Mouse (Mus musculus) heart, adult 9 months (tissue): ENCODE results near the gene Gm904.
"Not testable (repeated sequence)": the region's sequence is repeated elsewhere in the genome, so short reads cannot be mapped to it uniquely, and the experiment has no call there.

Experiments used
- DNase-seq, 2 experiments: peaks; one replicate each; pipeline ENCODE4 v3.0.0; 2022; ENCODE audit warnings: low spot score in 2 of 2

Gm904 gene

GRCm38 (mm10) chr13:50642928-50643327 lies at the start of gene Gm904:
TSS of gene Gm904 (plus strand) at chr13:50643228.
- DNase-seq: not testable (repeated sequence)

GRCm38 (mm10) chr13:50648771-50649170 lies 5.7 kb downstream of the Gm904 start:
- peak in 1 of 2 experiments; percentile 2 for DNase-seq
